Mouse (Mus musculus) gastrocnemius, adult 8-10 months (tissue): ENCODE measurements at regions not wholly inside any gene's neighbourhood (a gene's known extent, or its start where the extent isn't known, plus 50 kb on each side); places are given as distances from the start of the nearest gene placed in this dataset.

Source experiments
- DNase-seq, 2 experiments: peaks; one replicate each; pipeline ENCODE4 v3.0.0; 2022; ENCODE audit warnings: low spot score in 2 of 2

- DNase-seq, result no peak
These were observed 145.0 kb downstream of the Spata18 start for GRCm38 (mm10) chr5:73796201-73796600.

DNA sequence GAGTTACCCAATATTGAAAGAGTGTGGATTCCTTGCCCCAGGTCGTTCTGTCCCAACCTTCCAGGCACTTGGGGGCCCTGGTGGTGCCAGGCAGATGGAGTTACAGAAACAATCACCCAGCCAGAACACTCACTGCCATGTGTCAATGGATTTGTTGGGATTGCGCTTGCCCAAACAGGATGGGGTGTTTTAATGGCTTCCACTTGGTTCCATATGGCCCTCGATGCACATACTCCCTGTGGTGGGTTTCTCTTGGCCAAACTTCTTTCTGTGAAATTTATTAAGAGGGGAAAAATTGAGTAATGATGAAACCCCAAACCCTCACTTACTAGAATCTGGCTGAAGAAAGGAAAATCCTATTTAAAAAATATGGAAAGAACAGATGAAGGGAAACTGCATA lies 146.8 kb downstream of the Spata18 start:
- DNase-seq, result no peak

DNA sequence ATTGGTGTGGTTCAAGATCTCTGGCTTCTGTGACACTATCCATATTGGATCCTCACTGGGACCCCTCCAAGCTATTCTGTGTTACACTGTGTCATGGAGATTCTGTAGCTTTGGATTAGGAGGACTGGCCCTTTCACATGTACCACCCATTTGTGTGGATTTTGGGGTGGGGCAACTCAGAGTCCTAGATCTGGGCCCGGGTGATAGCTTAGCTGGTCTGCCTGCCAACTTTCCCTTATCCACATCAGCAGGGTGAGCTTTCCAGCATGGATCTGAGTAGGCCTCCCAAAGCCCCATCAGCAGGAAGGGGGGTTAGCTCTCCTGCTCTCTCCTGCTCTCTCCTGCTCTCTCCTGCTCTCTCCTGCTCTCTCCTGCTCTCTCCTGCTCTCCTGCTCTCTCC lies 152.3 kb downstream of the Spata18 start:
- no peak for DNase-seq

- DNase-seq, result no peak
These were observed 153.5 kb downstream of the Spata18 start for GRCm38 (mm10) chr5:73804556-73805230.

DNA sequence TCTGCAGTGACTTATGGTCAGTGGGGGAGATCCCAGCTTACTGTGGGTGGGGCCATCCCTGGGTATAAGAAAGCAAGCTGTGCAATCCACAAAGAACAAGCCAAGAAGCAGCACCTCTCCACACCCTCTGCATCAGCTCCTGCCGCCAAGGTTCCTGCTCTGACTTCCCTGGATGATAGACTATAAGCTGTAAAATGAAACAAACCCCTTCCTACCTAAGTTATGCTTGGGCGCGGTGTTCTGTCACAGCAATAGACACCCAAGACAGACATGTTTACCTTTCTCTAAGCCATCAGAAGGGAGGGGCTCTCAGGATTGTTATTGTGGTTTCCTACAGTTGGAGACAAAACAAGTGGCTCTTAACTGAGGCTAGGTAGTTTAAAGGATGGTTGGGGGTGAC lies 159.5 kb downstream of the Spata18 start:
- DNase-seq, result no peak

- no peak for DNase-seq
These were observed 159.9 kb downstream of the Spata18 start for GRCm38 (mm10) chr5:73811094-73811521.

- no peak for DNase-seq
These were observed 164.6 kb downstream of the Spata18 start for GRCm38 (mm10) chr5:73815752-73816151.

- DNase-seq, result no peak
These were observed 166.0 kb downstream of the Spata18 start for GRCm38 (mm10) chr5:73817180-73817579.

GRCm38 (mm10) chr5:73821956-73822545 lies 170.9 kb downstream of the Spata18 start:
- DNase-seq, result no peak

DNA sequence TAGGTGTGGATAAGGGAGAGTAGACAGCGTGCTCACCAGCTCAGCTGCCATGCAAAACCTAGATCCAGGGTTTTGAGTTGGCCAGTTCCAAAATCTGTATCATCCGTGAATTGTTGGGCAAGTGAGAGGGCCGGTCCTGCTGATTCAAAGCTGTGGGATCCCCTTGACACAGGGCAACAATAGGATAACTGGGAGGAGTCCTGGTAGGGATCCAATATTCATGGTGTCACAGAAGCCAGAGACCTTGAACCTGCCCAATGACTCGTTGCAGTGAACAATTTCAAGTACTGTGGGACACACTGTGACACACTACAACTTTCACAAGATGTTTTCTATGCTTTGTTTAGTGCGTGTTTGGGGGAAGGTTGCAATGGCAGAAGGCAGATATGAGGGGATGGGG lies 172.2 kb downstream of the Spata18 start:
- DNase-seq, result no peak

DNA sequence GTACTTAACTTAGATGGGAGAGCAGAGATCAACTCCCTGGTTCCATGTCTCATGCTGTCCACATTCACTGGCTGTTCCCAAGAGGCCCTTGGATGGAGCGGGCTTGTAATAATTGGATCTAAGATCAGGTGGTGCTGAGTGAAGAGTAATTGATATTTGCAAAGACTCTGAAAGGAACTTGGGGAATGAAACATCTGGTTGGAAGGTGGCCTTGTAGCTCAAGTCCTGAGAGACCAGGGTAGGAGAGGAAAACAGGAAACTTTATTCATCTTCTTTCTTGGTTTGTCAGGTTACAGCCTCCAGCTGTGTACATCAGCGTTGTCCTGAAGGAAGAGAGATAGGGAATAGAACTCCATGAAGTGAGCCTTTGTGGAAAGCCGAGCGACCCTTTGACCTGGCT lies 175.8 kb downstream of the Spata18 start:
- no peak for DNase-seq

DNA sequence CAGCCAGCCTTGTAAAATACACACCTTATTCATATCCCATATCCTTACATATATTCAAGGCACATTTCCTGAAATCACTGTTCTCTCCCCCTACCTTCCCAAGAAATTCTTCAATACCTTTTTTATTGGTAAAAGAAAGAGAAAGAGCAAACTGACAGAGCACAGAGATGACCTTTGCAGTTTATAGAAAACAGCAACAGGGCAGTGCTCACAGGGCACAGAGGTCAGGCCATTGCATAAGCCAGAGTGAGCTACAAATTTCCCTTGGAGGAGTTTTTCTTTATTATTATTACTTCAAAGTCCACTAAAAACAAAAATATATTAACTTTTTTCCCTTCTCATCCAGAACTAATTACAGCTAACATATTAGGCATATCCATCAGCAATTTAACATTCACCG lies 182.5 kb downstream of the Spata18 start:
- DNase-seq, result no peak

DNA sequence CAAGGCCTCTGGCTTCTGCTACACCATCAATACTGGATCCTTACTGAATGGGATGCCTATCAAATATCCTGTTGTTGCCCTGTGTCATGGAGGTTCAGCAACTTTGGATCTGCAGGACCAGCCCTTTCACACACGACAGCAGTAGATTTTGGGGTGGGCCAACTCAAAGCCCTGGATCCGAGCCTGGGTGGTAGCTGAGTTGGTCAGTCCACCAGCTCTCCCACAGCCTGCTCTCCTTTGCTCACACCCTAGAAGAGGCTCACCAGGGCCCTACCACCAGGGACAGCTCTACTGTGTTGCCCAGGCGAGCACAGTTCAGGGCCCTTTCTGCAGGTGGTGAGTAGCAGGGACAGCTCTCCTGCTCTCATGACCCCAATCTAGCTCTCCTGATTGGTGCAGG lies 192.6 kb downstream of the Spata18 start:
- no peak for DNase-seq

DNA sequence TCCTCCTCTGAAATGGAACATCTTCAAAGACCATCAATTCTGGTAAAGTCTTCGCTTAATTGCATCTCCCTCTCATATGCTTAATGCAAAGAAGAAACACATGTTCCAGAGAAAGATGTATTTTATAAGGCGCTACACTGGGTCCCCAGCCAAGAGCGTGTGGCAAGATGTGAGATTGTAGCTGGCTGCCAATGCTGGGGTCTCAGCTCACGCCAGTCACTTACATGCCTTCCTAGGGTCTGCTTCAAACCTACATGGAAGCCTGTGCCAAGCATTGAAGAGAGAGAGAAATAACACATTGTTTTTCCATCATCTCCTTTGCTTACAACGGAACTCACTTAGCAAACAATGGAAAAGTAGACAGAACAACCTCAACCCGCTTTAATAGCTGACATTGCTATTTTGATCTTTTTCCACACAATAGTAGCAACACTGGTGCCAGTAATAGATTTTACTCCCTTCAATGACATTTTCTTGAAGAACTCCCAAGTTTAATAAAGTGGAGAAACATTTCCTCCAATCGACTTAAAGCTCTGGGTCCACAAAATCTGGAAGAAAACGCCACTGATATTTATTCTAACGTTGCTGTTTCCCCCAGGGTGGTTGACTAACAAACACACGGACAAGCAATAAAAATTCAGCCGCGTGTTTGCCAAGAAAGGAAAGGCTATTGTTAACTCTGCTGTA lies 195.1 kb downstream of the Spata18 start:
- no peak for DNase-seq

GRCm38 (mm10) chr5:73846783-73847151 lies 195.6 kb downstream of the Spata18 start:
- peak in 1 of 2 experiments; percentile 27 for DNase-seq

DNA sequence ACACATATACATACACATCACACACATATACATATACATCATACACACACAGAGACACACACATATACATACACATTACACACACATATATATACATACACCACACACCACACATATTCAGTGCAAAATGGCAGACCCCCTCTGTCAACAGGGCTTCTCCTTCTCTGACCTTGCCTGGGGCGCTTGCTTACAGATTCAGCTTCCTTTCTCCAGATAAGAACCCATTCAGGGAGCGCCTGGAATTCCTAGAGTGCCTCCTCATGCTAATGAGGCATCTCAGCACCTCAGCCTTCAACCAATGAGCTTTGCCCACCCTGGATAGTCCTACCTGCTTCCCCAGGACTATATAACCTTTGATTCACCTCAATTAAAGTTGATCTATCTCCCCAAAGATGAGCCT lies 200.3 kb downstream of the Spata18 start:
- no peak for DNase-seq

DNA sequence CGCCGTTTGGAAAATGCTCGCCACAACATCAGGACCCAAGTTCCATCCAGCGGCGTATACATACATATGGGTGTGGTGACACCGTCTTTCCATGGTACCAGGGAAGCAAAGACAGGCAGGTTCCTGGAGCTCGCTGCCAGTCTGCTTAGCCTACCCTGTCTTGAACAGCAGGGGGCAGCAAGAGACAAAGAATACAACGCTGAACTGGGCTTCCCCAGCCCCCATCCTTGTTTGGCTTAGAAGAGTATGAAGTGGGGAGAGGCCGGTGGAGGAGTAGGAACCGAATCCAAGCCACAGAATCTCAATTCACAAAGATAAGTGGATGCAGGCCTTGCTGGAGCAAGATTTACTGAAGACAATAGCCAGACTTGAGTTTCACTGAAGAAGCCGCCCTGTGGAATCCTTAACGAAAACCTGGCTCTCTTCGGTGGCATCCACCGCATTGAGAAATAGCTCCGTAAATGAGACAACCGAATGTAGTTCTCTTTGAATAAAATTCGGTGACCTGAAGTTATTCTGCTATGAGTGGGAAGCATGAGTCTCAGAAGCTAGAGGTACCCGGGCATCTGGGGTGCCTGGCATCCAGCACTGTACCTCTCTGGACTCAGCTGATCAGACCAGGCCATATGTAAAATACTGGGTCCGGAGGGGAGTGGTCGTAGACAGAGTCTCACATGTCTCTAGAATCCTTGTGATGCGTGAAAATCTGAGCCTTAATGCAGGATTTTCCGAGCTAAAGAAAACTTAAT lies 203.0 kb downstream of the Spata18 start:
- peak; percentile 58 to 59 for DNase-seq

DNA sequence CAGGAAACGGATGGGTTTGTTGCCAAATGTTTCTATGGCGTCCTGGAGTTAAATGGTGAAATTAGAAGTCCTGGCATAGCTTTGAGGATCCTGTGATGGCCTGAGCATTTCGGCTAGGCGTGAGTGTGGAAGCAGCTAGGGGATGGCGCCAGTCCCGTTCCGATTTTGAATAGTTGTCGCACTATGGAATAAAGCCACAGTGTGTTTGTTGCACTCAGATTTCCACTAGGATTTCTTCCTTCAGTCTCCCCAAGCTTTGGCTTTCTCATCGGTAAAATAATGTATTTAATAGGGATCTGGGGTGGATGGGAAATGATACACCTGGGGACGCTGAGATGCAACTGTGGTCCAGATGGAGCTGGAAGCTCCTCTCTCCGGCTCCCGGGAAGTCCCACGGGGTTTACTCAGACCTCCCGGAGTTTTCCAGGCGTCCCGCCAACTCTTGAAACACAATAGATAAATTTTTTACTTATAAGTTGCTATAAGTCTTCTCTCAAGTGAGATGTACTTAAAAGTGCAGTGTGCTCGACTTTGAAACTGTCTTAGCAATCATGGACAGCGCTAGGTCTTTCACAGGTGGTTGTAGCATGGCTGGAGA lies 203.7 kb downstream of the Spata18 start:
- DNase-seq, result no peak

DNA sequence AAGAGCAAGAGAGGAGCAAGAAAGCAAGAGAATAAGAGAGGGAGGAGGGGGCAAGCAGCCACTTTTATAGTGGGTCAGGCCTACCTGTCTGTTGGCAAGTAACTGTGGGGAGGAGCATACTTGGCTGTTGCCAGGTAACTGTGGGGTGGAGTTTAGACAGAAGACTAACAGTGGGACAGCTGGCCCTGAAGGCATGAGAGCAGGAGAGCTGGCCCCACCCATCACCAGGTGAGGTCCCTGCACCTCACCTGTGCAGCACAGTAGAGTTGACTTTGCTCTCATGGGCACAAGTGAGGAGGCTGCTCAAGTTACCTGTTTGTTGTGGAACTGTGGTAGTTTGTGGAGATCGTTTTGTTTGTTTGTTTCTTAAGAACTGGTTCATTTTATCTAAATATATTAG lies 208.1 kb downstream of the Spata18 start:
- DNase-seq, result no peak

GRCm38 (mm10) chr5:73864138-73864761 lies 204.0 kb downstream of the Usp46 start:
- peak in 1 of 2 experiments; percentile 29 for DNase-seq
